Mouse (Mus musculus) C2C12 (cell line): ENCODE measurements around the gene Gm26741. TPM values are rescaled to one million over a fixed set of nuclear protein-coding genes. Genes with fewer than 3 reads are reported as not detected.

Source experiments
- H3K27me3 ChIP-seq: one replicate; pipeline ENCODE4 v1.6.1; 2011; ENCODE audit not compliant: control insufficient read depth, insufficient read depth, insufficient read length
- H3K36me3 ChIP-seq: one replicate; pipeline ENCODE4 v1.6.1; 2011; ENCODE audit not compliant: control insufficient read depth, insufficient read depth
- H3K4me3 ChIP-seq: one replicate; pipeline ENCODE4 v1.5.1; 2011; ENCODE audit warnings: mild to moderate bottlenecking, control low read depth; ENCODE audit not compliant: poor library complexity, insufficient read depth, severe bottlenecking
- H3K79me2 ChIP-seq: one replicate; pipeline ENCODE4 v1.6.1; 2011; ENCODE audit not compliant: control insufficient read depth, insufficient read depth
- H3K79me3 ChIP-seq: one replicate; pipeline ENCODE4 v1.6.1; 2011; ENCODE audit warnings: low read depth, control low read depth
- H3ac ChIP-seq: one replicate; pipeline ENCODE3; 2011; ENCODE audit warnings: low read depth; ENCODE audit not compliant: control insufficient read depth, insufficient read length
- CEBPB ChIP-seq: IDR thresholded peaks from one replicate; pipeline ENCODE4 v1.6.1; 2011; ENCODE audit warnings: low read depth, mild to moderate bottlenecking, control low read depth, moderate library complexity
- CTCF ChIP-seq: IDR thresholded peaks from one replicate; pipeline ENCODE4 v1.5.1; 2011; ENCODE audit not compliant: control insufficient read depth, insufficient read depth, insufficient read length
- FOSL1 ChIP-seq: IDR thresholded peaks from one replicate; pipeline ENCODE4 v1.8.0; 2011; ENCODE audit warnings: mild to moderate bottlenecking, low read length; ENCODE audit not compliant: poor library complexity, insufficient read depth, severe bottlenecking
- MAX ChIP-seq: IDR thresholded peaks from one replicate; pipeline ENCODE4 v1.6.1; 2011; ENCODE audit warnings: mild to moderate bottlenecking, control low read depth
- MYOD1 ChIP-seq: IDR thresholded peaks from one replicate; pipeline ENCODE4 v1.6.1; 2011; ENCODE audit warnings: low read depth; ENCODE audit not compliant: control insufficient read depth, insufficient read length
- MYOG ChIP-seq: IDR thresholded peaks from one replicate; pipeline ENCODE4 v1.6.1; 2011; ENCODE audit not compliant: control insufficient read depth, insufficient read length; ENCODE audit errors: extremely low read depth
- USF1 ChIP-seq: IDR thresholded peaks from one replicate; pipeline ENCODE4 v1.6.1; 2011; ENCODE audit warnings: low read depth, mild to moderate bottlenecking, control low read depth, moderate library complexity
- polyA plus RNA-seq: library from polyadenylated mRNA; unstranded; fragments of >200 nt; fragmentation: generic; extraction: Trizol; gene quantifications from one replicate; pipeline ENCODE4 v1.2.1, GENCODE M21; 2012; ENCODE audit warnings: missing spikeins

Gm26741 gene
- polyA plus RNA-seq, 1 experiment, result not detected

GRCm38 (mm10) chr10:52384823-52385610, 26.4 kb downstream of the Gm26741 start:
- Histone ChIP-seq H3K79me3 (peaks cover 13% of the 10 kb centered on the region), H3ac (no peak overlapping the region), H3K79me2 (peaks cover 18% of the 10 kb centered on the region), H3K4me3 (no peak overlapping the region), H3K27me3 (no peaks in the 10 kb centered on the region), H3K36me3 (no peaks in the 10 kb centered on the region)
- TF ChIP-seq MYOD1 (no peak), CTCF (peak; percentile 82), MAX (no peak)

DNA sequence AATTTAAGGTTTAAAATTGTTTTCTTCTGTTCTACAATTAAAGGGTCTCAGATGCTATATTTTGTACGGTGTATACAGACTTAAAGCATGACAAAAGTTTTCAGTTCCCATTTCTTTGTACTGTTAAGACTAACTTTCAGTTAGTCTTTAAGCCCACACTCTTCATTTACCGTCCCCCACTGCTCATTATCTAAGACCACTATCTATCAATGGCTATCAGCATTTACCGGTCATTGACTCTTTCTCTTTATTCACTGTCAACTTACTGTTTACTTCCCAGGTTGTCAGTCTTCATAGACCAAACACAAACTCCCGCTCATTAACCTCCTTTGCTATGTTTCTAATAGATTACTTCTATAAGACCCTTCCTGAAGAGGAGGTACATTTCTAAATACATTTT, 28.6 kb downstream of the Gm26741 start:
- H3K79me3 ChIP-seq, result no peaks in the 10 kb centered on the region
- H3K4me3 ChIP-seq, result no peak overlapping the region
- no peaks in the 10 kb centered on the region for H3K79me2 ChIP-seq
- TF ChIP-seq FOSL1 (no peak), MAX (no peak), CEBPB (no peak), MYOG (no peak), CTCF (no peak), USF1 (no peak), MYOD1 (no peak)
- H3K27me3 ChIP-seq, result no peaks in the 10 kb centered on the region
- H3ac ChIP-seq, result no peak overlapping the region
- H3K36me3 ChIP-seq, result no peaks in the 10 kb centered on the region

- no peak for TF ChIP-seq FOSL1
- no peak within 1 kb of the TSS for H3K4me3 ChIP-seq
- H3K79me2 ChIP-seq, result no peaks in the 10 kb centered on the region
- no peaks in the 10 kb centered on the region for H3K36me3 ChIP-seq
- no peaks in the 10 kb centered on the region for H3K27me3 ChIP-seq
- no peaks in the 10 kb centered on the region for H3K79me3 ChIP-seq
- no peak within 1 kb of the TSS for H3ac ChIP-seq
Observed at GRCm38 (mm10) chr10:52388922-52389430, 30.4 kb downstream of the Gm26741 start, which contains the start of gene Nepn. Gene Nepn, plus strand, starts transcription at chr10:52388972.

DNA sequence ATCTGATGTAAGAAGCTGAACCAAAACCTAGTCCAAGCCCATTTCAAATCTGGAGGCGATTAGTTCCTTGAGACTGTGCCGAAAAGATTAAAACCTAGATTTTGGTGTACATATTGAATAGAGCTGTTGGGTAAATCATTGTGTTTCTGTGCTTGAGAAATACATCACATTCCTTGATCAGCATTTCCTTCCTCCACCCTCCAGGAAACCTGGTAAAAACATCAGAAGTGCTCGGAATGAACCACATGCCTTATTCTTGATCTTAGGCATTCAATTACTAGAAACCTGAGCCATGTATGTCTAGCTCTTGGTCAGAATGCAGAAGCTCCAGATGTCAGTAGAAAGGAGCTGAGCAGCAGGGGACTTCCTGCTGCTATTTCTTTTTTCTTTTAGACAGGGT, 30.9 kb downstream of the Gm26741 start:
- no peak overlapping the region for H3ac ChIP-seq
- TF ChIP-seq FOSL1 (no peak), CTCF (no peak), MYOD1 (no peak), USF1 (no peak), MAX (no peak), CEBPB (no peak), MYOG (no peak)

DNA sequence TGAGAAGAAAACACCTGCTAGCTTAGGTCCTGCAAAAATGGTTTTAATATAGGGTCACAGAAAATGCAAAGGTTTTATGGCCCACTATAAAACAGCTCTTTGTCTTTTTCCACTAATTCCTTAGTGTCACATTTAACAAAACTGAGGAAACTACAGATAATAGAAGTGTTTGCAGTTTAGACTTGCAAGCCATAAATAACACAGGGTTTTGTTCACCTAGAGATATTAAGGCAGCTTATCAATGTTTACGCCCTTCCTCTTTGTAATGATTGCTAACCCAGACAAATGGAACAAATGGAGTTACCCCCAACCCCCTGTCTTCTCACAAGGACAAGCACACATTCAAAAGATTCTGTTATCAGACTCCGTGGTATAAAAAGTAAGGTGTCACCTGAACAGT, 32.6 kb downstream of the Gm26741 start:
- Histone ChIP-seq H3K79me3 (no peaks in the 10 kb centered on the region), H3K27me3 (no peaks in the 10 kb centered on the region), H3ac (no peak overlapping the region), H3K79me2 (no peaks in the 10 kb centered on the region), H3K4me3 (no peak overlapping the region), H3K36me3 (no peaks in the 10 kb centered on the region)
- no peak for TF ChIP-seq CEBPB
- TF ChIP-seq CTCF, result no peak
- no peak for TF ChIP-seq USF1

More for the DNA sequence above, 30.9 kb downstream of the Gm26741 start:
- Histone ChIP-seq H3K36me3 (no peaks in the 10 kb centered on the region), H3K79me3 (no peaks in the 10 kb centered on the region), H3K4me3 (no peak overlapping the region), H3K79me2 (no peaks in the 10 kb centered on the region), H3K27me3 (no peaks in the 10 kb centered on the region)

DNA sequence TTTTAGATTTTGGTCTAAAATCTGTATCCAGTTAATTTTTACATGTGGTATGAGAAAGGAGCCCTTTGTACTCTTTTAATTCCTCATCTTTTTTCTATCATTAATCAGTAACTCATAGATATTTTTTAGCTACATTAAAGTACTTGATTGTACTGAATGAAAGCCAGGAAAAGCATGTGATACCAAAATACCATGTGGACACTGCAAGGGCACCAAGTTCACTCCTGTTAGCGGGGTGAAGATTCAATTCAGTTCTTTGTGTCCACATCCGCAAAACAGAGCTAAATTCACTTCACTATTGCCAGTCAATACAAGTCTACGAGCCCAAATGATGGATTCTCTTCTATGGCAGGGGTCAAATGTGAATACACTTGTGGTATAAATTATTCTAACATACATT, 38.1 kb downstream of the Gm26741 start:
- Histone ChIP-seq H3K79me2 (no peaks in the 10 kb centered on the region), H3K36me3 (no peaks in the 10 kb centered on the region), H3K79me3 (no peaks in the 10 kb centered on the region), H3ac (no peak overlapping the region), H3K4me3 (no peak overlapping the region), H3K27me3 (no peaks in the 10 kb centered on the region)
- TF ChIP-seq CTCF (no peak), CEBPB (no peak), MYOD1 (no peak), MYOG (no peak), USF1 (no peak), FOSL1 (no peak), MAX (no peak)
